Mouse (Mus musculus): ENCODE results near the gene Sumo3.

- no peak for TF ChIP-seq CTCF (IDR thresholded peaks at IDR 0.05; ENCODE audit: low read depth)
- TF ChIP-seq EP300 (IDR thresholded peaks at IDR 0.05; ENCODE audit: low read depth) = no peak
Measured at GRCm38 (mm10) chr10:77647901-77648300, 42.0 kb downstream of the Sumo3 start.
